Mouse (Mus musculus) gastrocnemius, adult 8-10 months (tissue): ENCODE data around the gene Ptafr. TPM values are rescaled to one million over a fixed set of nuclear protein-coding genes. Genes with fewer than 3 reads are reported as not detected.
"Not testable (repeated sequence)": the region's sequence is repeated elsewhere in the genome, so short reads cannot be mapped to it uniquely, and the experiment has no call there.

ENCODE experiments used
- DNase-seq, 2 experiments: peaks; one replicate each; pipeline ENCODE4 v3.0.0; 2022; ENCODE audit warnings: low spot score in 2 of 2
- total RNA-seq, 4 experiments: library from RNA; stranded (reverse); gene quantifications; 2 replicates each; pipeline ENCODE4 v1.2.4; 2022

The Ptafr gene
- total RNA-seq, 4 experiments from 2014 or later = 0.15 to 1.0 (median 0.50) TPM

DNA sequence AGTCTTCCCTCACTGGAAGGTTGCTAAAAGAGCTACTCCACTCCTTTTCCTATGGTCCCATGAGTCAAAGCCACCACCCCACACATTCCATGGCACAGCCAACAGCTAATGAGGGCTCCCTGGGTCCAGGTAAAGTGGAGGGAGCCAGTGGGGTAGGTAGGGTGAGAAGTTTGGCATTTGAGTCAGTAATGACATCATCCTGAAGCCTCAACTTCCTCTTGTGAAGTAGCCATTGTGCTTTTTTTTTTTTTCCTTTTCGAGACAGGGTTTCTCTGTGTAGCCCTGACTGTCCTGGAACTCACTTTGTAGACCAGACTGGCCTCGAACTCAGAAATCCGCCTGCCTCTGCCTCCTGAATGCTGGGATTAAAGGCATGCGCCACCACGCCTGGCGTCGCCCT lies 8.3 kb upstream of the Ptafr start:
- DNase-seq = not testable (repeated sequence)

DNA sequence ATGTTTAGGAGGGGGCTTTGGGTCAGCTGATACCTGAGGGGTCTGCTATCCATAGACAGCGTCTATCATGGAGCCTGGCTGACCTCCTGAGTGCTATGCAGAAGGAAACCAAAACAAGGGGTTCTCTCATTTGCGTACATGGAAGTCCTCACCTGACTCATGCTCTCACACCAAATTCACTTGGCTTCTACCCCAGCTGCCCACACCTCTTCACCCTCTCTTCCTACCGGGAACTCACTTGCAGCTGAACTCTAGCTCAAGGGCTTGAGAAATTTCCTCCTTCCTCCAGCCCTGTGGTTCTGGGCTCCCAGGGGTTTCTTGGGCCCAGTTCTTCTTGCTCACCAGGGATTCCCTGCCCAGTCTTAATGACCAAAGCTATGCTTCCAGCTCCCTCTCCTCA lies 606 bp upstream of the Ptafr start:
- no peak for DNase-seq

DNA sequence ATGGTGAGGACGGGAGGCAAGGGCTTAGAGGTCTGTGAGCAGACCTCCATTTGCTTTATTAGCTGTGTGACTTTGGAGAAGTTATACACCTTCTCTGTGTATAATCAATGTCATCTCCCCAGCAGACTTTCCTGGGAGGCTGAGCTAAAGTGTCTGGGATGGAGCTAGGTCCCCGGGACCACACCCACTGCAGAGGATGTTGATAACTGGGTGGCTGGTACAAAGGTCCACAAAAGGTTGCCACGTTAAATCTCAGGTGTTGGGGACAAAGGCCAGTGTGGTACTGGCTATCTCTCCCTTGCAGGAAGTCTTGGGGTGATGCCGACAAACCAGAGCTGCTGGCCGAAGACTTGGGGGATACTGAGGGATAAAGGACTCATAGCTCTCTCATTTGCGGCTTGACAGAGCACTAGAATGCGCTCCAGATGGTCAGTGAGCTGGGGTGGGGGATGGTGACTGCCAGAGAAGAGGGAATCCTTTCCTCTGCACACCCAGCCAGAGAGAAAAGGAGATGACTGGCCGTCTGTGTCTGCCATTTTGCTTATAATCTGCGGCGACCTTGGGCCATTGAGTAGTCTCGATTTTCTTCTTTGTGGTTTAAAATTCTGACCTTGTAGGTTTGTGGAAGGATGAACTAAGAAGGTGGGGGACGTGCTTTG lies 1.4 kb downstream of the Ptafr start:
- no peak for DNase-seq

DNA sequence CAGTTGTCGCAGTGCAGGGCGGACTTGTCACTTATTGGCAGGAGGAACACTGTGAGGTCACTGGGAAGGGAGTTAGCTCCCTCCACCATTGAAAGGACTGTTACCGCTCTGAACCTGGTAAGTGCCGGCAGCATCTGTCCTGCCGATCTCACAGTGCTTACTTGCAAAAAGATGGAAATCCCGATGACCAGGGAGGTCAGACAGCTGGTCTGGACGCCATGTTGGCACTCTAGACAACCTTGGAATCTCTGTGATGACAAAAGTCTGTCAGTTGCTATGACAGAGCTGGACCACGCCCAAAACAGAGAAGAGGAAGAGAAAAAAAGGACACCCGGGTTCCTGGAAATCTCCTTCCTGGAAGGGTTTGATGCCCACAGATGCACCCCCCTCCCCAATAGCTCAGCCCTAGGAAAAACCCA lies 3.5 kb downstream of the Ptafr start:
- DNase-seq = no peak

DNA sequence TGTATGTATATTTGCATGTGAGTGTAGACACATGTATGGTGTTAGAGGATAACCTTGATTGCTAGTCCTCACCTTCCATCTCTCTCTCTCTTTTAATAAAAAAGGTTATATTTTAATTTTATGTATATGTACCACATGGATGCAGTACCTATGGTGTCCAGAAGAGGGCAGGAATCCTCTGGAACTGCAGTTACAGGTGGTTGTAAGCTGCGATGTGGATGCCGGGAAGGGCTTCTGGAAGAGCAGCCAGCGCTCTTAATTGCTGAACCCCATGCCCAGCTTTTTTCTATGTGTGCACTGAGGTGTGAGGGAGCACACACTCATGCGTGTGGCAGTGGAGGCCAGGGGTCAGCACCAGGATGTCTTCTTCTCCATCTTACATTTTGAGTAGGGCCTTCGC lies 5.2 kb downstream of the Ptafr start:
- DNase-seq = no peak

DNA sequence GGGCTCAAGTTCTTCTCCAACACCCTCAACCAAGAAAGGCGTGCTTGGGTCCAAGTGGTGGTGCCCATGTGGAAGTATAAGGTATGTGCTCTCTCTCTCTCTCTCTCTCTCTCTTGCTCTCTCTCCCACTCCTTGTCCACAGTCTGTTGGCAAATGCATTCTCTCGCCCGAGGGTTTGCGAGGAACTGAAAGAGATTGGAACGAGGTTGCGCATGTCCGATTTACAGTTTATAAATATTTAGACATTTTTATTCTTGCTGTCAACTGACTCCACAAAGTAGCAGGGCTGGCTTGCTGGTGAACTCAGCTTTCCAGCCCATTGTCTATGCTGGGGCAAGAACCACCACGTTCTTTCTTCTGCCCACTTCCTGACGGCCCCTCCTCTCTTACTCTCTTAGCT lies 7.3 kb downstream of the Ptafr start:
- no peak for DNase-seq

DNA sequence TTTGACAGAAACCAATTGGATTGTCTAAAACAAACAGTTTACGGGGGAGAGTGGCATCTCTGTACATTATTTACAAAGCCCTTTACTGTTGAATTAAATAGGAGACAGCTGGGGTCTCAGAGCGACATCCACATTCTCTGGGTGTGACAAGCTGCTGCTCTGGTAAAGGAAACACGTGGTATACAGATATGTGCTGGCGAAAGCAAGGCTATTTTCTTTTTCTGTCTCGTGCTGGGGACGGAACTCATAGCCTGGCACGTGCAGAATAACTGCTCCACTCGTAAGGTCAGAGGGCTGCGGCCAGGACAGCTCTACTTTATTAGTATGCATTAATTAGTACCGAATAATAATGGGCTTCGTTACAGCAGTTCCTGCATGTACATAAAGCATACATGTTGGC lies 9.5 kb downstream of the Ptafr start:
- no peak for DNase-seq

DNA sequence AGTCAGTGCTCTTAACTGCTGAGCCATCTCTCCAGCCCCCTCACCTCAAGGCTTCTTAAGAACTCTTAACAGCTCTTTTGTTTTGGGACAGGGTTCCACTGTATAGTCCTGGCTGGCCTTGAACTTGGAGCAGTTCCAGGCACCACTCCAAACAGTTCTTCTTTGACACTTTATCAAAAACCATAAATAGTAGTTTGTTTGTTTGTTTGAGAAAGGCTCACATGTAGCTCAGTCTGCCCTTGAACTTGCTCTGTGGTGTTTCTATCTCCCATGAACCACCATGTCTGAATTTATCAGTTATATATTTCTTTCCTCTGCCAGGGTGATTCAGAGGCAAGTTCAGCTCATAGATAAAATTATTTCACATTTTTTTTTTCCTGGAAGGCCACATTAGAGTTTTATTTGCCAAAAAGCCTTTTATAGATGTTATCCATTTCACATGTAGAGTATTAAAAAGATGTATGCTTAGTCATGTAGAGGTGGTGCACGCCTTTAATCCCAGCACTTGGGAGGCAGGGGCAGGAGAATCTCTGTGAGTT lies 11.0 kb downstream of the Ptafr start:
- DNase-seq = no peak

DNA sequence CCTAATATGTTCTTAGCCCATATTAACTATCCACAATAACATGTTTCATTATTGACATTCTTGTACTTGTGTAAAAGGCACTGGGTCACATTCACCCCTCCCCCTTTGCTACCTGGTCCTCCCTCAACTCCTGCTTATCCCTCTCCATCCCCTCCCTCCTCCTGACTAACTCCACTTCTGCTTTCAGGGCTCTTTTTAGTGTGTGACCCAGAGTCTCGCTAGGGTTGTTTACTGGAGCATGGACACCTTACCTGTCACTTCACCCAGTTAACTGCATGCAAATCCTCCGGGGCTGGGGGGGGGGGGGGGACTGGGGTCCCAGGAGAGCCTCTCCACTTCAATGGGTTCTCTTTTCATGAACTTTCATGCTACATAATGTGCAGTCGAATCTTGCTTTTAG lies 19.9 kb downstream of the Ptafr start:
- DNase-seq = no peak

DNA sequence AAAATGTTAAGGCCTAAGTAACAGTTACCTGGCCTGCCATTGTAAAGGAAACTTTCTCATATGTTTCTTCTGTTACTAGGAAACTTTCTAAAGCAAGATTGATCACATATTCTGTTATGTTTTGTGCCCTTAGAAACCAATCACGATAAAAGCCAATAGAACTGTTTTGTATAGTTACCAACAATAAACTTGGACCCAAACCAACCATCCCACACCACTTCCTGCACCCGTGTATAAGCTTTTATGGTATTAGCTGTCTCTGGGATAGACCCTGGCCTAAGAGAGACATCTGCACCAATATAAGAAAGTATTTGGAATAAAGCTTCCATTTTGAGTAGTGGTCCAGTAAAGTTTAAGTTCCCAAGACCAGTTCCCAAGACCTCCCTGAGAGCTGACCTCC lies 21.1 kb downstream of the Ptafr start:
- no peak for DNase-seq

DNA sequence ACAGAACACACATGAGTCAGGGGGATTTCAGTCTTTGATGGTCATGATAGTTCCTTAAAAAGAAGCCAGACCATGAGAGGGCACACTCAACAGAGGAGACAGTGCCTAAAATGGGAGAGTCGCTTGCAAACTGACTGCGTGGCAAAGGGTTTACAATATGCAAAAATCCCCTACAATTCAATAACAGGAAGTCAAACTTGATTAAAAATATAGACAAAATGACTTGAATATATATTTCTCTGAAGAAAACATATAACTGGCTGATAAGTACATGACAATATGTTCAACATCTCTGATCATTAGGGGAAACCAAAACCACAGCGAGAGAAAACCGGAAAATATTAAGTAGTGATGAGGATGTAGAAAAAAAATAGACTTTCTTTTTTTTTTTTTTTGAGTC lies 22.4 kb downstream of the Ptafr start:
- no peak for DNase-seq

DNA sequence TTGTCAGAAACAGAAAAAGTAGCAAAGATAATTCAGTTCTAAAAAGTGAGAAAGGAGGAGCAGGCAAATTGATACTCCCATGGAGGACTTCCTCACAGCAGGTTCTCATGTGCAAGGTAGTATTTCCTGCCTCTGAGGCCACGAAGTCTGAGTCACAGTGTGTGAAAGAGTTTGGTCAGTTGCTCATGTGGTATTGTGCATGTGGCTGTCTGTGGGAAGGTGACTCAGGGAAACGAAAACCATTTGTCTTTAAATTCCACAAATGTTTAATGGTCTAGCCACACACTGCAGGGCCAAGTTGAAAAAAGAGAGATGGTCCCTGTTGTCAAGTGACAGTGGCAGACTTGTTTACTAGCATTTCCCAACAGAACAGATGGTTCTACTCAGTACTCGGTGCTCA lies 24.6 kb downstream of the Ptafr start:
- DNase-seq = no peak

DNA sequence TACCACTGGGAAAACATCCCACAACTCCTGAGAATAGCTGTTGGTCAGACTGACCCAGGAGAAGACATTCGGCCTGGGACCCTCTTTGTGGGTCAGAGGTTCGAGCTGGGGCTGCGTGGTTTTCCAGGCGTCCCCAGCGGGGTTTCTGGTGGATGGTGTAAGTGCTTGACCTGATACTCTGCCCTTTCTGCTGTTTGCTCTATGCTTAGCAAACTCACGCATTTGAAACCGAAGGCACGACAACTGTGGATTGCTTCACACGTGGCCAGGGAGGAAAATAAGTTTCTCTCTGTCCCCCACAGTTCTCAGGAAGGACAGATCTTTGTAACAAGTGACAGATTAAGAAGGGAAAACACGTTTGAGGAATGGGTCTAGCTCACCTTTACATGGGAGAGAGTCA lies 26.8 kb downstream of the Ptafr start:
- DNase-seq = no peak

DNA sequence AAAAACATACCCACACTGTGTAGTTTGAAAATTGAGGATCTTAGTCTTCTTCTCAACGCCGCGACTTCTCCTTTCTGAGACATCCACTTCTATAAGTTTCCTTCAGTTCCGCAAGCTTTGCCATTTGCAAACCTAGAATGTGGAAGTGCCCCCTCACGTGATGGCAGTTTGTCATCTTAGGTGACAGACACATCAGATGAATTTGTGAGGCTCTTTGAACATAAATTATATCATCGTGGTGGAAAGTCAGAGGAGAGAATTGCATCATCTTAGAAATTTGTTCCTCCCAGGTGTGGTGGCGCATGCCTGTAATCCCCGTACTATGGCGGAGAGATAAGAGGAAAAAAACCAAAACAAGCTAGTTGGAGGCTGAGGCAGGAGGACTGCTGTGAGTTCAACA lies 29.1 kb downstream of the Ptafr start:
- no peak for DNase-seq

DNA sequence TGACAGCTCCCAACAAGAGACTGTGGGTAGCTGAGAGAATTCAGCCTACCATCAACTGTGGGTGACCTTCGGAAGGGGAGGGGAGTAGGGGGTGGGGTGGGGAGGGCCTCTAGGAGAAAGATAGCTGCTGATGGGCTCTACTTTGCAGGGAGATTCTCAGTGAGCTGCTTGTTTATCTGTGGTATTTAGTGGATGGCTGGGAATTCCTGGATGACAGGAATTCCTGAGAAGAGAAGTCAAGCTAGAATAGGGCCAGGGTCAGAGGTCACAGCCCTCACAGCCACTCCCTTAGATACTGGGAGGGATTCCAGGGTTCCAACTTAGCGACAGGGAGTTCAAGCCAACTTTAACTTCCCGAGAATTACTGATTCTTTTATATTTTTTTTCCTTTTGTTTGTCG lies 30.3 kb downstream of the Ptafr start:
- DNase-seq = no peak

DNA sequence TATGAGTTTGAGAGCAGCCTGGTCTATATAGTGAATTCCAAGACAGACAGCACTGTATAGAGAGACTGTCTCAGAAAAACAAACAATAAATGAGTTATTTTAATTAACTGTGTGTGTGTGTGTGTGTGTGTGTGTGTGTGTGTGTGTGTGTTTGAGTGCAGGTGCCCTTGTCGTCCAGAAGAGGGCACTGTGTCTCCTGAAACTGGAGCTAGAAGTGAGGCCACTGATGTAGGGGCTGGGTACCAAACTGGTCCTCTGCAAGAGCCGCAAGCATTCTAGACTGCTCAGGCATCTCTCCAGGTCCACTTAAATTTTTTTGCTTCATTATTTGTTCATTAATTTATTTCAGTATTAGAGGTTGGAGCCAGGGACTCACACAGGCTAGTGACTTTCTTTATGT lies 35.0 kb downstream of the Ptafr start:
- DNase-seq = no peak

DNA sequence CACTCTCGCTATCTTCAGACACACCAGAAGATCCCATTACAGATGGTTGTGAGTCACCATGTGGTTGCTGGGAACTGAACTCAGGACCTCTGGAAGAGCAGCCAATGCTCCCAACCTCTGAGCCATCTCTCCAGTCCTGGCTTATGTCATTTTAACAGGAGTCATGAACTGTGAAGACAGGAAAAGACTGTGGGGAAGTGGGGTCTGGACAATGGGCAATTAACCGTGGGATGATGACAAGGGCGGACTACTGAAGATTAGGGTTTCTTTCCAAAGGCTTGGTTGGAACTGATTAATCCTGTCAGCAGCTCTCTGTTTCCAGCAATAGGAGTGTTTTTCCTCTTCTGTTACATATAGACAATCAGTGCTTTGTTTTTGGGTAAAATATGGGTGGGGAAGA lies 35.9 kb downstream of the Ptafr start:
- no peak for DNase-seq

DNA sequence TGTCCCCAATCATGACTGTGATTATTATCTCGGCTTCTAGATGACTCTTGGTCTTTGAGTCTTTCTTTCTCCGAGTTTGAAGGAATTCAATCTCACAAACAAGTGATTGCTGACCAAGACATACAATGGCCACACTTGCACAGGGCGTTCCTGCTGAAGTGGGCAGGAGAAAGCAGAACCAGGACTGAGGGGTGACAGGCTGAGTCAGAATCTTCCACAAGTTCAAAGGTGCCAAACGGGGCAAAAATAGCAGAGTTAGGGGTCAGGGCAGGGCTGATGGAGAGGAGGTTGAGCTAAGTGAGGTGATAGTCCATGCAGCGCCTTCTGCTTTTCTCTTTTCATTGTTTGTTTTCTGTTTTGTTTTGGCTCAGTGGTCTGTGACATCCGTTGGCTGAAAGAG lies 36.6 kb downstream of the Ptafr start:
- DNase-seq = no peak

DNA sequence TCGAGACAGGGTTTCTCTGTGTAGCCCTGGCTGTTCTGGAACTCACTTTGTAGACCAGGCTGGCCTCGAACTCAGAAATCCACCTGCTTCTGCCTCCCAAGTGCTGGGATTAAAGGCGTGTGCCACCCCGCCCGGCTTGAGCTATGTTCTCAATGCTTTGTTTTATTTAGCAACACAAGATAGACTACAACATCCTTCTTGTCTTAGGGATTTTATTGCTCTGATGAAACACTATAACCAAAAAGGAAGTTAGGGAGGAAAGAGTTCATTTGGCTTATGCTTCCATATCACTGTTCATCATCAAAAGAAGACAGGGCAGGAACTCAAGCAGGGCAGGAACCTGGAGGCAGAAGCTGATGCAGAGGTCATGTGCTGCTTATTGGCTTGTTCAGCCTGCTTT lies 37.4 kb downstream of the Ptafr start:
- DNase-seq = not testable (repeated sequence)

DNA sequence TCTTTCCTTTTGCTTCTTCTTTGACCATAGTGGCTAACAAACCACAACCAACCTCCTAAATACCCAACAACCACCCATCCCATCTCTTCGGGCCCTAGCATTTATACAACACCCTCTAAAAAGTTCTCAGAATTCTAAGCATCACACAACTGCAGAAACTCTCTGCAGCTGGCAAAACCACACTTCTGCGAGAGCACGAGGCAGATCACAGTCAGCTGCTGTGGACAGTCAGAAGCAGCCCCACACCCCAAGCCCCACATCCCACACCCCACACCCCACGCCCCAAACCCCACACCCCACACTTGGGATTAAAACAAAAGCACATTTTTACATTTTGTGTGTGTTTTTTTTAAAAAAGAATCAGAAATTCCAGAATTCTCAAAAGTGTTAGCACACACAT lies 39.6 kb downstream of the Ptafr start:
- no peak for DNase-seq

DNA sequence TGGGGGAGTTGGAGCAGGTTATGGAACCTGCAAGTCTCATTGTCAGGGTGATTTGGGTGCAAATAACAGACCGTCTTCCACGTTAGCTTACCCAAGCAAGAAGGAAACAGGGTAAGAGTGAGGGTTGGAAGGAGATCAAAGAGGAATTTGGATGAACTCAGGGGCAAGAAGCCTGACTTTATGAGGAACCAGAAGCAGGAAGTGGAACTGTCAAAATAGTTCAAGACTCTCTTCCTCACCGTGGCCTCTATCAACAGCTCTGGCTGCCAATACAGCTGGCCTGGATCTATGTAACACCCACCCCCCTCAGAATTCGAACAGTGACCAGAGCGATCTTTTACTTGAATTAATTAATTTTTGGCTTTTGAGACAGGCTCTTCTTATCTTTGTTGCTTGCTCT lies 41.9 kb downstream of the Ptafr start:
- DNase-seq = no peak

DNA sequence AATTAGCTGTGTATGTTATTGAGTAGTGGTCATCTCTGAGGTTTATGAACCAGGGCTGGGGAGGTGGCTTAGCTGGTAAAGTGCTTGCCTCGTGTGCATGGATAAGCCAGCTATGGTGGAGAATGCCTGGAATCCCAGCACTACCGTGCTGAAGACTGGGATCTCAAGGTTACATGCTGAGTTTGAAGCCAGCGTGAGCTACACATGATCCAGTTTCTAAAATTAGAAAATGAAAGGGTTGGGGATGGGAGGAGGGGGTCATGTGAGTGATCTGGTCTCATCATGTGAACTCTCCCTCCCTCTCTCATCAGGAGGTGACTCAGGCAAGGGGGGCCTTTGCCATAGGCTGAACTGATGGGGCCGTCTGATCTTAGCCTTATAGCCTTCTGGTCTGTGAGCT lies 44.3 kb downstream of the Ptafr start:
- DNase-seq = no peak

DNA sequence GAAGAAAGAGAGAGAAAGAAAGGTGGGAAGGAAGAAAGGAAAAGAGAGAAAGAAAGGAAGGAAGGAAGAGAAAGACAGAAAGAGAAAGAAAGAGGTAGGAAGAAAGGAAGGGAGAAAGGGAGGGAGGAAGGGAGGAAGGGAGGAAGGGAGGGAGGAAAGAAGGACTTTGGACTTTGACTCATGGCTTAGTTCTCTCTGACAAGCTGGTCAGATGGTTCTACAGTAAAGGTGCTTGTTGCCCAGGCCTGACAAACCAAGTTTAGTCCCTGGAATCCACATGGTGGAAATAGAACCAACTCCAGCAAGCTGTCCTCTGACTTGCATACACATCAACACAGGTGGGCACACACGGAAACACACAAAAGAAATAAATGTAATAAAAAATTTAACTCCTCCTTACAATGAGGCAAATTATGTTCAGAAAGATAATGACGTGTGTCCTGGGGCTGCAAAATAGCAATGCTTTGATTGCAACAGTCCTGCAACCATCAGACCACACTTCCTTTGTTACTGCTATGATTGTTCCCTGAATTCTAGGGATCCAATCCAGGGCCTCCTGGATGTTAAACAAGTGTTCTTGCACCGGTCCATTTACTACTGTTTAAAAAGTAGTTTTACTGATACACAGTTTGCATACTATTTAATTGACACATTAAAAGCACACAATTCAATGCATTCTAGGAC lies 46.6 kb downstream of the Ptafr start:
- no peak for DNase-seq
